Mouse (Mus musculus) heart, adult 2 months (tissue): Measurements from ENCODE around the gene Nsg1.

Source experiments
- CTCF ChIP-seq: fragments of 200-600 bp; IDR thresholded peaks from 2 replicates; pipeline ENCODE4 v1.8.1; 2022; ENCODE audit warnings: antibody characterized with exemption, mild to moderate bottlenecking, moderate library complexity
- EP300 ChIP-seq: fragments of 200-500 bp; IDR thresholded peaks from 2 replicates; pipeline ENCODE4 v1.6.1; 2011; ENCODE audit warnings: low read depth, low read length, control low read depth; ENCODE audit not compliant: insufficient read depth

DNA sequence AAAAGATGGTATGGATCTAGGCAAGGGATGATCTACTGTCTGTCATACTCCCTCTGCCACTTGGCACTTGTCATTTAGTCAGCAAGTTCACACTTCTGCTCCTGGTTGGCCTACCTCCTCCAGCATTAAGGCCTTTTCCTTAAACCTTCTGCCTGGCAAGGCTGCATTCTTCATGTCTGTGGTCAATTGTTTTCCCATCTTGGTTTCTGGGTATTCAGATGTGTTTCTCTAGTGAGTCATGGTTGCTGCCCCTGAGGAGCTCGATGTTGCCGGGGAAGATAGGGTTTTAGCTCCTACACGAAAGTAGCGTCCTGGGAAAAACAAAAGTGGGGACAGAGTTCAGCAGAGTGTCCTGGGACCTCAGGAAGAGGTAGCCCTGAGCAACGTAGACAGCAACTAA, 40.4 kb downstream of the Nsg1 start:
- TF ChIP-seq CTCF (no peak), EP300 (no peak)
